Mouse (Mus musculus): ENCODE measurements at regions not wholly inside any gene's neighbourhood (a gene's known extent, or its start where the extent isn't known, plus 50 kb on each side); places are given as distances from the start of the nearest gene placed in this dataset.

DNA sequence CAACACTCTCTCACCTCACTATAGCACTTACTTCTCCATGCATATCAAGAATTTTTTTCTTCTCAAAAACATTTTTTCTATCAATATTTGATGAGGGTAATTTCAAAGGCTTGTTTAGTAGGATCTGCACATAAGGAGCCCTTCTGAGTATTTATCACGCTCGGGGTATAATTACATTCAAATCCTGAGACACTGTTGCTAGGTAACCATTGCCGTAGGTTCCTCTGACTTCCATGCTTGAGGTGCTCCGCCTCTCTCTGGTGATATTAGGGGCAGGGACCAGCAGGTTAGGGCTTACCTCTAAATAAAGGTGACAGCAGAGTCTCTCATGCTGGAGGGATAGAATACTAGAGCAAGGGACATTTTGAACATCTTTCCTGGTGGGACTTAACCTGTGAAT, 54.4 kb upstream of the 9630041A04Rik start:
- 63% methylated on average over 4 of the region's 4 CpGs for WGBS
- Histone ChIP-seq H3K27me3 (replicated peaks) (no peaks in the 10 kb centered on the region), H3K4me3 (replicated peaks) (no peak overlapping the region), H3K4me1 (no peaks in the 10 kb centered on the region), H3K27ac (no peak overlapping the region), H3K36me3 (no peaks in the 10 kb centered on the region), H3K4me2 (no peak overlapping the region), H3K9me3 (no peaks in the 10 kb centered on the region), H3K9ac (no peak overlapping the region)
- ATAC-seq (ENCODE audit: insufficient read depth, low FRiP score, low read depth), result no peak

DNA sequence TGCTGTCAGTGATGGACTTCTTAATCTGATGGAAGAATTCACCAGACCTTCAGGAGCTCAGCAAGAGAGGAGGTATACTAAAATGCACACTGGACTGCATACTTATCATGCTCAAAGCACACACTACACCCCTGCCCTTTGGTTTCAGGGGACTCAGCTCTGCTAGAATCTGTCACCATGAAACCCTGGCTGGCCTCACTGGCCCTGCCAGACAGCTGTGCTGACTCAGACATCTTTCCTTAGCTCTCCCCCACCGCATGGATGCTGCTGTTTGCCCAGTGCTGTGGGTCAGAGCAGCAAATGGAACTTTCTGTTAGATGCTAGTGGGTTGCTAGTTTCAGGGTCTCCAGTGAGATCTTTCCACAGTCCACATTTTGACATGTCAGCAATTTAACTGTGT, 64.9 kb upstream of the 9630041A04Rik start:
- no peak overlapping the region for H3K27ac ChIP-seq
- no peaks in the 10 kb centered on the region for H3K36me3 ChIP-seq
- H3K4me2 ChIP-seq, result no peak overlapping the region
- no peaks in the 10 kb centered on the region for H3K4me1 ChIP-seq
- H3K9ac ChIP-seq, result no peak overlapping the region
- WGBS, result 42% methylated on average over 1 of the region's 1 CpGs
- H3K27me3 ChIP-seq (replicated peaks), result no peaks in the 10 kb centered on the region
- no peak for ATAC-seq (ENCODE audit: insufficient read depth, low FRiP score, low read depth)
- H3K9me3 ChIP-seq, result no peaks in the 10 kb centered on the region
- no peak overlapping the region for H3K4me3 ChIP-seq (replicated peaks)

DNA sequence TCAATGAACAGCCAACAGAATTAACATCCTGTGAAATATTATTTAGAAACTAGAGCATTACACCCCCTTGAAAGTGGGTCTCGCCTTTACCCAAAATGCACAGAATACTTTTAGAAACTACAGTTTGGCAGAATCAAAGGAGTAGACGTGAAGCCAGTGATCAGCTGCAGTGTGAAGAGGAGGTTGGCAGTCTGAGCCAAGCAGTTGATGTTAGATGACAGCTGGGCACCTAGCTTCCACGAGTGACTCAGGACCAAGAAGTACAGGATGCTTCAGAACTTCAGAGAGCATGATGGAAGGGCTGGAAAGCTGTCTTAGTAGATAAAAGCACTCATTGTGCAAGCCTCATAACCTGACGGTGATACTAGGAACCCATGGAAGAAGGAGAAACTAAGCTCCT, 65.6 kb upstream of the 9630041A04Rik start:
- no peak for ATAC-seq (ENCODE audit: insufficient read depth, low FRiP score, low read depth)
- WGBS, result 71% methylated on average over 4 of the region's 4 CpGs
- no peaks in the 10 kb centered on the region for H3K27me3 ChIP-seq (replicated peaks)
- no peaks in the 10 kb centered on the region for H3K9me3 ChIP-seq
- H3K4me2 ChIP-seq, result no peak overlapping the region
- H3K27ac ChIP-seq, result no peak overlapping the region
- H3K9ac ChIP-seq, result no peak overlapping the region
- H3K4me1 ChIP-seq, result no peaks in the 10 kb centered on the region
- H3K4me3 ChIP-seq (replicated peaks), result no peak overlapping the region
- no peaks in the 10 kb centered on the region for H3K36me3 ChIP-seq

DNA sequence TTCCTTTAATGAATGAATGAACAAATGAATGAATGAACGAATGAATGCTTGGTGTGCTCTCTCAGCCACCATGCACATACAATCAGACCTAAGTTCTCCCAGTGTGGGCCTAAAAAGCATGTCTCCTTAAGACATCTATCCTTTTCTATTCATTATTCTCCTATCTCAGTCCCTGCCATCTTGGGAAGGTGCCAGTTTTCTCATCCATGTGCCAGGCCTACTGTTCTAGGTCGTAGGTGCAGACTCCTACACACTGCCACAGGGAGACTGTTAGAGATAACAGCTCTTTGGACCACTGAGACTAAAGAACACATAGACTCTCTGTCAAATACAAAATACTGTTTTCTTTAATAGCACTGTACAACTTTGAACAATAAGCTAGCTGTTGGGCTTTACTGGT, 66.2 kb upstream of the 9630041A04Rik start:
- H3K36me3 ChIP-seq, result no peaks in the 10 kb centered on the region
- no peaks in the 10 kb centered on the region for H3K4me1 ChIP-seq
- no peak overlapping the region for H3K4me3 ChIP-seq (replicated peaks)
- no peak overlapping the region for H3K4me2 ChIP-seq
- H3K9me3 ChIP-seq, result no peaks in the 10 kb centered on the region
- no peak overlapping the region for H3K9ac ChIP-seq
- ATAC-seq (ENCODE audit: insufficient read depth, low FRiP score, low read depth), result no peak
- 74% methylated on average over 2 of the region's 2 CpGs for WGBS
- no peak overlapping the region for H3K27ac ChIP-seq
- no peaks in the 10 kb centered on the region for H3K27me3 ChIP-seq (replicated peaks)

DNA sequence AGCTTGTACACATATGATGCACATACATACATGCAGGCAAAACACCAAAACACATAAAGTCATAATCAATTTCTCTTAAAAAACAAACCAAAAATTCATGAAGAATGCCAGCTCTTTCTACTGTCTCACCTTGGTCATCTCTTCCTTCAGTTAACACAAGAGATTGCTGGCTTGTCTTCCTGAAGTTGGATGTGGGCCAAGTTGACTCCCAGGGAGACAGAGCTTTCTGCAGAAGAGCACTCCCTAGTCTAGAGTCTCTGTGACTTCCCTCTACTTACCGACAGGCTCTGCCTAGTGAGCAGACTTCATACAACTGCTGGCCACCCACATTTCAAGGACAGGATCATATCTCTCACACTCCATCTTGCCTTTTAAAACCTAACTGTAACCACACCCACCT, 70.7 kb upstream of the 9630041A04Rik start:
- 50% methylated on average over 1 of the region's 1 CpGs for WGBS
- H3K27ac ChIP-seq, result no peak overlapping the region
- H3K9me3 ChIP-seq, result no peaks in the 10 kb centered on the region
- H3K4me2 ChIP-seq, result no peak overlapping the region
- no peaks in the 10 kb centered on the region for H3K36me3 ChIP-seq
- H3K9ac ChIP-seq, result no peak overlapping the region
- no peak overlapping the region for H3K4me3 ChIP-seq (replicated peaks)
- H3K27me3 ChIP-seq (replicated peaks), result no peaks in the 10 kb centered on the region
- ATAC-seq (ENCODE audit: insufficient read depth, low FRiP score, low read depth), result no peak
- no peaks in the 10 kb centered on the region for H3K4me1 ChIP-seq

DNA sequence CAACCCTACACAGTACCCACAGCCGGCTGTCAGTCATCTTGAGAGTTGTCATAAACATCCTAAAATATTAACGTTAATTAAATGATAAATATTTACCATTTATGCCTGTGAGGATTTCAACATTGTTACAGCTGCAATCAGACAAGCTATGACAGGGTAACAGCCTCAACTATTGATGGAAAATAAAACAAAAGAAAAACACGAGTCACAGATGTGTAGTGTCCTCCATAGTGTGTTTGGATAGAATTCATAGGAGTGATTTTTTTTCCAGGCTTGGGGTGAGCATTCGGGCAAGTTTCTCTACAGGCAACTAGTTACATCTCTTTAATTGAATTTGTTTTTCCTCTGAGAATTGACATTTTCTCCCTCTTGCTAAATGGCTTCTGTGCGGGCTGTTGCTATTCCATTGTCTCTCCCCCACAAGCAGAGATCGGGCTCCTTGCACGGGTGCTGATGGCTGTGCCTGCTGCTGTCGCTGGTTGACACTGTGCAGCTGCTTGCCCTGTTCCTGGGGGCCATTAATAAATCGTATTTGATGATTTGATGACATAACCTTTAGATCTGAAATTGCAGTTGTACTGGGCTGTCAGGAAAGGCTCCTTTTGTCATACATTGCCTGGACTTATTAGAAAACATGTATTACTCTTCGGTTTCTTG, 120.6 kb upstream of the 9630041A04Rik start:
- H3K36me3 ChIP-seq, result no peaks in the 10 kb centered on the region
- 39% methylated on average over 10 of the region's 10 CpGs for WGBS
- no peak overlapping the region for H3K9ac ChIP-seq
- H3K4me3 ChIP-seq (replicated peaks), result no peak overlapping the region
- no peaks in the 10 kb centered on the region for H3K27me3 ChIP-seq (replicated peaks)
- no peak overlapping the region for H3K27ac ChIP-seq
- H3K4me1 ChIP-seq, result 0 out of 2 replicates have a peak, but pooled peaks cover 5% of the 10 kb centered on the region
- H3K9me3 ChIP-seq, result no peaks in the 10 kb centered on the region
- ATAC-seq (ENCODE audit: insufficient read depth, low FRiP score, low read depth), result no peak
- no peak overlapping the region for H3K4me2 ChIP-seq

DNA sequence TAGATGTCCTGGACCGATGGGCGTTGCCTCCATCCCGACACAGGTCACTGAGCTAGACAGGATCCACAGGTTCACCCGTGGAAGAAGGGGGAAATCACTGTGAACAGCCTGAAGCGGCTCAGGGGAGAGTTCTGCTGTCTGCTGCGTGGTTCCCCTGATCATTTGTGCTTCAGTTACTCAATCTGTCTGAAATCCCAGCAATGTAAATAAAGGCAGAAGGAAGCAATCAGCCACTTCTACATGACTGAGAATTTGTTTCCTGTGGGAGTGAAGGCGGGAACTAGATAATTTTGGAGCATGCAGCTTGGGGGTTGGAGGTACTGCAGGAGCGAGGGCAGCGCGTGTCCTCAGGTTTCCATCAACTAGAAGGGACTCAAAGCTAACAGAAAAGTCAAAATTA, 122.3 kb upstream of the 9630041A04Rik start:
- Histone ChIP-seq H3K36me3 (no peaks in the 10 kb centered on the region), H3K4me3 (replicated peaks) (no peak overlapping the region), H3K27me3 (replicated peaks) (no peaks in the 10 kb centered on the region), H3K9me3 (no peaks in the 10 kb centered on the region), H3K9ac (no peak overlapping the region), H3K27ac (no peak overlapping the region), H3K4me2 (no peak overlapping the region), H3K4me1 (0 out of 2 replicates have a peak, but pooled peaks cover 5% of the 10 kb centered on the region)
- no peak for ATAC-seq (ENCODE audit: insufficient read depth, low FRiP score, low read depth)
- WGBS, result 38% methylated on average over 10 of the region's 10 CpGs

DNA sequence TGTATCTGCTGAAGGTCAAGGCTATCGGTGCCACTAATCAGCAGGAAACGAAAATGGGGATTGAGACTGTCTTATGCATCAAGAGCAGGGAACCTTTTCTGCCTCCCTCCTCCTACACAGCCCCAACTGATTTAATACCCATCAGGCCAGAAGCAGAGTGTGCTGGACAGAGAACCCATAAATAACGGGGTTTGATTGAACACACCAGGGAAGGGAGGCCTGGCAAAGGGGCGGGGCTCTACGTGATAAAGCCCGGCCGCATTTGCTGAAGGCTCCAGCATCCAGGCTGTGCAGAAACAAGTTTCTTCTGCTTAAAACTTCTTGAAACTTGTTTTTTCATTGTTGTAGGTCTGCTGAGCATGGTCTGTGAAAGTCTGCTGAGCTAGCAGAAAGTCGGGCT, 127.4 kb upstream of the 9630041A04Rik start:
- no peaks in the 10 kb centered on the region for H3K9me3 ChIP-seq
- ATAC-seq (ENCODE audit: insufficient read depth, low FRiP score, low read depth), result no peak
- WGBS, result 41% methylated on average over 8 of the region's 8 CpGs

DNA sequence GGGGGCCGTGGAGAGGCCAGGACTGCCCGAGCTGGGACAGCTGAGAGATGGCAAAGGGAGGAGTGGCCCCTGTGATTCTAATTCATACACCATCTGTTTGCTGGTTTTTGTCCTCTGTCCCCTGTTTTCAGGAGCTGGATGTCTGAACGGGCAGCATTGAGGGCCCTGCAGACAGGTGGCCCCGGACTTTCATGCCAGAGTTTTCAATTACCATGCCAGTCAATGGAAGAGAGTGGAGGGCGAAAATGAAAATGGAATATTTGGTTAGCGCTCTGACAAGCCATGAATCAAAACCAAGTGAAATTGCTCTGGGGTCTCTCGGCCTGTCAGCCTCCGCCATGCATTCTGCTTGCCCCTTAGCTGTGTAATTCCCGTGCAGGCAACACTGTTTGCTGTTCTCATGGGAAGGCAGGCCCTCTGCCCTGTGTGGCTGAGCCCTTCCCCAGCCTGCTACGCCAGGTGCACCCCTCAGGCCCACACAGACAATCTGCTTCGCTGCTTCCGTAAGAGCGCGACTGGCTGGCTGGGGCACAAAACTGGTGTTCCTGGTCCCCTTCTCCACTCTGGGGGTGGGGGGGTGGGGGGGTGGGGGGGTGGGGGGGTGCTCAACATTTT, 127.9 kb upstream of the 9630041A04Rik start:
- H3K4me2 ChIP-seq, result no peak overlapping the region
- no peak for ATAC-seq (ENCODE audit: insufficient read depth, low FRiP score, low read depth)

More for the DNA sequence above, 127.4 kb upstream of the 9630041A04Rik start:
- no peak overlapping the region for H3K9ac ChIP-seq
- H3K27ac ChIP-seq, result no peak overlapping the region
- H3K27me3 ChIP-seq (replicated peaks), result no peaks in the 10 kb centered on the region
- H3K36me3 ChIP-seq, result no peaks in the 10 kb centered on the region
- 0 out of 2 replicates have a peak, but pooled peaks cover 5% of the 10 kb centered on the region for H3K4me1 ChIP-seq
- no peak overlapping the region for H3K4me2 ChIP-seq
- no peak overlapping the region for H3K4me3 ChIP-seq (replicated peaks)

DNA sequence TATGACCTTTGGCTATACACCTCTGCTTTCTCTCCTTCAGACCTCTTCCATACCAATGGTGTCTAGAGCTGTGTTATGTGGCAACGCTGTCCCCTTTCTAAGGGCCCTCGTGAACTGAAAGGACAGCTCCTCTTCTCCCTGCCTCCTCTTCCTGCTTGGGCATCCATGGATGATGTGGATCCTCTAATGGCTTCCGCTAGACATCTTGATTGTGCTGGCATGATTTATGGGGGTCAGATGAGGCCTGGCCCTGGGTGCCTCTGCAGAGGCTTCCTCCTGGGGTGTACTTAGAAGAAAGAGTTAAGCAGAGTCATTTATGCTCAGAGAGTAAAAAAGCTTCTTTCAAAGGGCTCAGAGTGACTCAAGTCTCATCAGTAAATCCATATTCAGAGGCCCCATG, 131.5 kb upstream of the 9630041A04Rik start:
- H3K36me3 ChIP-seq, result no peaks in the 10 kb centered on the region
- no peaks in the 10 kb centered on the region for H3K27me3 ChIP-seq (replicated peaks)
- no peak for ATAC-seq (ENCODE audit: insufficient read depth, low FRiP score, low read depth)
- WGBS, result 35% methylated on average over 3 of the region's 3 CpGs
- H3K9ac ChIP-seq, result no peak overlapping the region
- H3K4me2 ChIP-seq, result no peak overlapping the region
- no peak overlapping the region for H3K27ac ChIP-seq
- no peaks in the 10 kb centered on the region for H3K4me1 ChIP-seq
- H3K9me3 ChIP-seq, result no peaks in the 10 kb centered on the region
- no peak overlapping the region for H3K4me3 ChIP-seq (replicated peaks)

More for the DNA sequence above, 127.9 kb upstream of the 9630041A04Rik start:
- Histone ChIP-seq H3K9ac (no peak overlapping the region), H3K27me3 (replicated peaks) (no peaks in the 10 kb centered on the region), H3K4me3 (replicated peaks) (no peak overlapping the region), H3K27ac (no peak overlapping the region), H3K9me3 (no peaks in the 10 kb centered on the region), H3K4me1 (0 out of 2 replicates have a peak, but pooled peaks cover 2% of the 10 kb centered on the region), H3K36me3 (no peaks in the 10 kb centered on the region)
- WGBS, result 47% methylated on average over 14 of the region's 14 CpGs

DNA sequence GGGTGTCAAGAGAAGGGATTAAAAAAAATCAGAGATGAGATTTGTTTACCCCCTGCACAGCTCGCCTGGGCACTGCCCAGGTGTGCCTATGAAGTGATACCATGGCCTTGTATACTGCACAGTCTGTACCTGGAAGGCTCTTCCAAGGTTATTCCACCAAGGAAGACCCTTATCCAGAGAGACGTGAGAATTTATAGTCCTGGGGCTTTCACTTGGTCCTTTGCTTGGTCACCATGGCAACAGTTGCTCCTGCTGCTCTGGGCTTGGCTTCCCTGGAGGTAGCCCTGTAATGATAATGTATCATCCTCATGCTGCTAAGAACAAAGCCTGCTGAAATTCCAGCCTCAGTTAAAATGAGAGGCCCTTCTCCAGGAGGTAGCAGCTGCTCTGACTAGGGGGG, 143.7 kb upstream of the 9630041A04Rik start:
- no peaks in the 10 kb centered on the region for H3K27me3 ChIP-seq (replicated peaks)
- no peak for ATAC-seq (ENCODE audit: insufficient read depth, low FRiP score, low read depth)
- no peak overlapping the region for H3K4me3 ChIP-seq (replicated peaks)
- WGBS, result 30% methylated on average over 2 of the region's 2 CpGs
- H3K9ac ChIP-seq, result no peak overlapping the region
- no peaks in the 10 kb centered on the region for H3K4me1 ChIP-seq
- no peak overlapping the region for H3K27ac ChIP-seq
- no peak overlapping the region for H3K4me2 ChIP-seq
- H3K36me3 ChIP-seq, result no peaks in the 10 kb centered on the region
- no peaks in the 10 kb centered on the region for H3K9me3 ChIP-seq

DNA sequence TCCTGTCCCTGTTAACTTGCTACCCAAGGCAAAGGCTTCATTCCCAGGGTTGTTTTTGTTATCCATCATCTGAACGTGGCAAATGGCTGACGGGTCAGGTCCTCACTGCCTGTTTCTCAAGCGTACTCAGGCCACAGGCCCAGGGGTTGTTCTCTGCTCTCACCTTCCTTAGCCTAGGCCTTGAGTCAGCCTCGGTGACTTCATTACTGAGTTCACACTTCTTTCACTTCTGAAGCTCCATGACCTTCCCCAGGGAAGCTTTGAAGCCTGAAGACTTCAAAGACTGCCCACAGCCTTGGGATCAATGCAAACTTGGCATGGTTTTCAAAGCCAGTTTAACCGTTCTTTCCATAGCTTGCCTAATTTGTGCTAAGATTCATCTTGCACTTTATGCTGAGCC, 145.3 kb upstream of the 9630041A04Rik start:
- H3K9ac ChIP-seq, result no peak overlapping the region
- no peaks in the 10 kb centered on the region for H3K36me3 ChIP-seq
- H3K9me3 ChIP-seq, result no peaks in the 10 kb centered on the region
- ATAC-seq (ENCODE audit: insufficient read depth, low FRiP score, low read depth), result no peak
- WGBS, result 53% methylated on average over 5 of the region's 5 CpGs
- H3K27me3 ChIP-seq (replicated peaks), result no peaks in the 10 kb centered on the region
- H3K27ac ChIP-seq, result no peak overlapping the region
- no peak overlapping the region for H3K4me2 ChIP-seq
- no peaks in the 10 kb centered on the region for H3K4me1 ChIP-seq
- no peak overlapping the region for H3K4me3 ChIP-seq (replicated peaks)

Data from stomach, embryonic 15.5 days (tissue).